Mouse (Mus musculus) liver, adult 2 months (tissue): ENCODE data around the gene Acoxl.

Source experiments
- CTCF ChIP-seq: fragments of 200-500 bp; IDR thresholded peaks from 2 replicates; pipeline ENCODE4 v1.5.1; 2011; ENCODE audit warnings: low read depth, low read length, control low read depth
- POLR2A ChIP-seq: fragments of 200-500 bp; IDR thresholded peaks from 2 replicates; pipeline ENCODE4 v1.6.1; 2011; ENCODE audit warnings: low read length, control low read depth; ENCODE audit not compliant: insufficient read depth; ENCODE audit errors: extremely low read depth

DNA sequence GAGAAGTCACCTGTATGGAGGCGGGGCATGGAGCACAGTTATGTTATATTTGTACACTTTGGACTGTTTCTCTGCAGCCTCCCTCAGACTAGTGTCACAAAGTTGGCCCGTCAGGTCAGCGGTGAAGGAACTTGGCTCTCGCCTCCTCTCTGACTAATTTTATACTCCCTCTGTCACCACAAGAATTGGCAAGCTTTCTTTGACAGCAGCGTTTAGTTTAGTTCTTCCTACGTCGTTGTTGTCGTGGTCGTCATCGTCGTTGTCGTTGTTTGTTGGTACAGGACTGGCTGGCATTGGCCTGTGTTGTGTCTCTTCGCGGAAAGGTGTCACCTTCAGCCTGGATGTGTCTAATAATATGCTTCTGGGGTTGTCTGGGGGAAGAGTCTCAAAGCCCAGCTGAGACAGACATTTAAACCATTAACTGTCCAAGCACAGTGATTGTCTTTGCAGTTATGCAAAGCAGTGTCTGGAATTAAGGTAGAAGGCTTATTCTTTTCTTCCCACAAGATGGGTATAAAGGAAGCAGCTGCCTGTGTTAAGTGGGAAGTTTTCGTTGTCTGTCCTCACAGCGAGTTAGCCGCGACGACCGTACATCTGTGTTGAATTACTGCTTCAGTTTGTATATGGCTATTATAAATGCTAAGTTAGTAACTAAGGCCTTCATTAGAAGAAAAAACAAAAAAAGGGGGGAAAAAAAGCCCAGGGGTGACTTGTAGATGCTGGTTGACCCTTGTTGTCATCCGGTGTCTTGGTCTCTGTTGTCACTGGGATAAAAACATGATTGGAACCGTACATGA lies 299.0 kb downstream of the Acoxl start:
- TF ChIP-seq CTCF, result no peak
- no peak for TF ChIP-seq POLR2A
